Mouse (Mus musculus) cerebellum, adult 9-10 months (tissue): ENCODE measurements around the gene Gm21425.
"Not testable (repeated sequence)": the region's sequence is repeated elsewhere in the genome, so short reads cannot be mapped to it uniquely, and the experiment has no call there.

Source experiments
- DNase-seq: peaks from one replicate; pipeline ENCODE4 v3.0.0; 2022

The Gm21425 gene

GRCm38 (mm10) chrY:13161668-13162067 lies at the start of gene Gm21425:
Gm21425 (plus strand) TSS chrY:13161968.
- not testable (repeated sequence) for DNase-seq

- not testable (repeated sequence) for DNase-seq
These were observed 28.4 kb upstream of the Gm21425 start, which contains the start of gene Gm21891 for GRCm38 (mm10) chrY:13133392-13133791. Gm21891 (minus strand) TSS chrY:13133492.
